Mouse (Mus musculus) E14TG2a.4 (cell line): Measurements from ENCODE around the gene Cfap157.
A peak's percentile ranks its signal among the peaks of the same experiment; 100 is the strongest.

Experiments
- H3K27me3 ChIP-seq: 2 replicates; pipeline ENCODE4 v1.6.1; 2014; ENCODE audit warnings: low read length, control low read depth; ENCODE audit not compliant: insufficient read depth
- H3K36me3 ChIP-seq: 2 replicates; pipeline ENCODE4 v1.6.1; 2014; ENCODE audit warnings: low read length, control low read depth; ENCODE audit not compliant: insufficient read depth
- H3K4me1 ChIP-seq: replicated peaks from 2 replicates; pipeline ENCODE4 v1.6.1; 2014; ENCODE audit warnings: low read depth, low read length, control low read depth
- H3K4me3 ChIP-seq: replicated peaks from 2 replicates; pipeline ENCODE4 v1.5.1; 2014; ENCODE audit warnings: mild to moderate bottlenecking, low read length
- H3K9me3 ChIP-seq: 2 replicates; pipeline ENCODE4 v1.6.1; 2014; ENCODE audit warnings: low read length, control low read depth
- CTCF ChIP-seq: conservative IDR thresholded peaks from 2 replicates; pipeline ENCODE4 v1.5.1; 2014; ENCODE audit warnings: low read length
- NANOG ChIP-seq: IDR thresholded peaks from 2 replicates; pipeline ENCODE4 v1.6.1; 2014; ENCODE audit warnings: borderline replicate concordance, low read length, mixed read lengths
- POU5F1 ChIP-seq: IDR thresholded peaks from 2 replicates; pipeline ENCODE4 v1.6.1; 2014; ENCODE audit warnings: low read length, borderline replicate concordance

Cfap157 gene

DNA sequence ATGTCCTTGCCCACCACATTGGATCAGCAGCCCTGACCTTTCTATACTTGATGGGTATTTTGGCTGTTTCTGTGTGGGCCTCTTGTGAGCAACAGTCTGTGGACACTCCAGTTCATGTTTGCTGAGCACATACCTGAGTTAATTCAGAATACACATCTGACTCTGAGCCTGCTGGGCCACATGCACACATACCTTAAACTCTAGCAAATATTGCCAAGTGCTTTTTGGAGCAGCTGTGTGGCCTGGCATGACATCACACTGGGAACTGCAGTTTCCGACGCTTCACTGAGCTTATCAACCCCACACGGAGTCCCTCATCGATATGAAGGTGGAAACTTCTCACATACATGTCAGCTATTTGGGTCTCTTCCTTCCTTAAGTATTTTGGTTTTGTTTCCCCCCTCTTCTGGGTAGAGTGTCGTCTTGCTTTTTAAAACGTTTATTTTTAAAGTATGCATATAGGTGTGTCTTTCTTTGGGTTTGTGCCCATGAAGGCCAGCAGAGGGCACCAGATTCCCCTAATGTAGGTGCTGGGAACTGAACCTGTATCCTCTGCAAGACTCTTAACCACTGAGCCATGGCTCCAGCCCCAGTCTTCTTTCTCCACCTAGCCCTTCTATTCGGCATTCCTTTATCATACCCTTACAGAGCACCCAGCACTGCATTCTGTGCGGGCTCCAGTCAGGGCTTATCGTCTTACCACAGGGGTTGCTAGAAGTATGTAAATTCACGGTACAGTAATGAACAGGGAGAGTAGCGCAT, 37.0 kb upstream of the Cfap157 start:
- no peaks in the 10 kb centered on the region for H3K27me3 ChIP-seq
- TF ChIP-seq NANOG: no peak
- peak; percentile 73 for TF ChIP-seq CTCF
- no peak overlapping the region for H3K4me3 ChIP-seq
- H3K9me3 ChIP-seq: no peaks in the 10 kb centered on the region
- no peaks in the 10 kb centered on the region for H3K36me3 ChIP-seq
- peaks cover 27% of the 10 kb centered on the region for H3K4me1 ChIP-seq

GRCm38 (mm10) chr2:32818208-32818607, 34.0 kb upstream of the Cfap157 start:
- Histone ChIP-seq H3K27me3 (no peaks in the 10 kb centered on the region), H3K4me3 (no peak overlapping the region), H3K9me3 (no peaks in the 10 kb centered on the region), H3K4me1 (peaks cover 25% of the 10 kb centered on the region), H3K36me3 (peaks cover 11% of the 10 kb centered on the region; the same call in 1 of the 2 replicates)
- TF ChIP-seq NANOG: no peak
- no peak for TF ChIP-seq CTCF
- no peak for TF ChIP-seq POU5F1

- no peaks in the 10 kb centered on the region for H3K27me3 ChIP-seq
- peaks cover 17% of the 10 kb centered on the region; the same call in 1 of the 2 replicates for H3K36me3 ChIP-seq
- H3K4me1 ChIP-seq: peaks cover 21% of the 10 kb centered on the region
- H3K9me3 ChIP-seq: no peaks in the 10 kb centered on the region
- no peak overlapping the region for H3K4me3 ChIP-seq
- TF ChIP-seq CTCF (no peak), POU5F1 (no peak), NANOG (no peak)
Observed at GRCm38 (mm10) chr2:32817589-32817988, 33.4 kb upstream of the Cfap157 start.

- no peak overlapping the region for H3K4me3 ChIP-seq
- peaks cover 17% of the 10 kb centered on the region; the same call in 1 of the 2 replicates for H3K36me3 ChIP-seq
- no peaks in the 10 kb centered on the region for H3K9me3 ChIP-seq
- H3K4me1 ChIP-seq: peaks cover 21% of the 10 kb centered on the region
- H3K27me3 ChIP-seq: no peaks in the 10 kb centered on the region
- TF ChIP-seq CTCF (no peak), POU5F1 (no peak), NANOG (no peak)
Observed at GRCm38 (mm10) chr2:32816946-32817581, 32.8 kb upstream of the Cfap157 start.

- Histone ChIP-seq H3K9me3 (no peaks in the 10 kb centered on the region), H3K36me3 (peaks cover 21% of the 10 kb centered on the region; the same call in 1 of the 2 replicates), H3K4me3 (no peak overlapping the region), H3K27me3 (no peaks in the 10 kb centered on the region), H3K4me1 (peaks cover 21% of the 10 kb centered on the region)
- TF ChIP-seq POU5F1 (no peak), NANOG (no peak), CTCF (no peak)
Observed at GRCm38 (mm10) chr2:32816497-32816896, 32.3 kb upstream of the Cfap157 start.

GRCm38 (mm10) chr2:32811959-32812358, 27.7 kb upstream of the Cfap157 start:
- TF ChIP-seq CTCF (no peak), POU5F1 (no peak), NANOG (no peak)
- Histone ChIP-seq H3K36me3 (peaks cover 35% of the 10 kb centered on the region; the same call in 1 of the 2 replicates), H3K4me1 (peaks cover 11% of the 10 kb centered on the region), H3K4me3 (no peak overlapping the region), H3K9me3 (no peaks in the 10 kb centered on the region), H3K27me3 (no peaks in the 10 kb centered on the region)

GRCm38 (mm10) chr2:32808816-32809566, 24.8 kb upstream of the Cfap157 start:
- TF ChIP-seq CTCF: no peak
- no peak for TF ChIP-seq POU5F1
- TF ChIP-seq NANOG: no peak
- Histone ChIP-seq H3K36me3 (peaks cover 36% of the 10 kb centered on the region), H3K4me3 (no peak overlapping the region), H3K27me3 (no peaks in the 10 kb centered on the region), H3K9me3 (no peaks in the 10 kb centered on the region), H3K4me1 (peaks cover 8% of the 10 kb centered on the region)

- Histone ChIP-seq H3K4me1 (peaks cover 22% of the 10 kb centered on the region; the same call in 1 of the 2 replicates), H3K4me3 (no peak overlapping the region), H3K36me3 (peaks cover 60% of the 10 kb centered on the region), H3K9me3 (no peaks in the 10 kb centered on the region), H3K27me3 (no peaks in the 10 kb centered on the region)
- no peak for TF ChIP-seq NANOG
- no peak for TF ChIP-seq CTCF
- TF ChIP-seq POU5F1: no peak
Observed at GRCm38 (mm10) chr2:32798251-32798962, 14.2 kb upstream of the Cfap157 start.
